ENCODE assay signal across 18 mouse cellular contexts in the genomic region with DNA sequence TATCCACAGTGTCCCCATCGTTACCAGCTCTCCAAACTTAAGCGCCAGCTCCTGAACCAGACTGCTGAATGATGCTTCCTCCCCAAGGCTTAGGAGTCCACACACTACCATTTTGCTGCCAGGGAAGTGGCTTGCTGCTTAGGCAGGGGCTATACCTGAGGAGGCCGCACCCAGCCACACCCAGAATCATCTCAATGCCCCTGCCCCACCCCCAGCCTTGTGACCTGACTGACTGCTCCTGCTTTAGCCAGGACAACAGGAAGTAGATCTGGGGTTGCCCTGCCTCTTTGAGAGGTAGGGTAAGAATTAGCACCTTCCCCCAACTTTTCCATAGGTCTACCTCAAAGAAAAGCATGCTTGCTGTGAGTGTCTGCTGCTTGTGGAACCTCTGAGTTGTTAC. TPM values are rescaled to one million over a fixed set of nuclear protein-coding genes. Genes with fewer than 3 reads are reported as not detected.
DNase-seq lines count a peak whose midpoint lies in the region; ATAC-seq and TF ChIP-seq lines count a peak whose summit lies in the region.
"Had no signal": no experiment of that assay in that cellular context is flagged by ENCODE, and none has a peak within 500 bp of the region (broad histone marks: within the 10 kb centered on the region; RNA-seq: fewer than 3 reads in every experiment).

No protein-coding gene starts in this region.

- peak overlapping the region; percentile 37; the same call in 1 of the 2 replicates for H3K27ac ChIP-seq in heart, embryonic 10.5 days
- H3K27ac ChIP-seq in embryonic facial prominence, embryonic 15.5 days (replicated peaks) = peak overlapping the region; percentile 97
- no peak overlapping the region for H3K27ac ChIP-seq in neural tube, embryonic 15.5 days (replicated peaks)
- H3K27ac ChIP-seq in thymus, adult 2 months (ENCODE audit: control insufficient read depth, insufficient read depth, low read length) = no peak overlapping the region

- peak overlapping the region; percentile 56 for H3K4me3 ChIP-seq in heart, embryonic 10.5 days
- no peak overlapping the region for H3K4me3 ChIP-seq in lung, adult 2 months (replicated peaks; ENCODE audit: extremely low read depth, low read depth, low read length)
- peak overlapping the region; percentile 86 for H3K4me3 ChIP-seq in embryonic facial prominence, embryonic 15.5 days (replicated peaks)
- H3K4me3 ChIP-seq in neural tube, embryonic 15.5 days (replicated peaks) = no peak overlapping the region
- H3K4me3 ChIP-seq in thymus, adult 2 months (ENCODE audit: control insufficient read depth, insufficient read depth, low read length) = no peak overlapping the region
- H3K4me3 ChIP-seq: forebrain, embryonic 12.5 days; megakaryocyte, embryonic 14.5 days; myocyte had no signal

- H3K36me3 ChIP-seq in heart, embryonic 10.5 days = peaks cover 19% of the 10 kb centered on the region
- H3K36me3 ChIP-seq in embryonic facial prominence, embryonic 15.5 days = peaks cover 13% of the 10 kb centered on the region
- peaks cover 2% of the 10 kb centered on the region; the same call in 1 of the 2 replicates for H3K36me3 ChIP-seq in neural tube, embryonic 15.5 days
- H3K36me3 ChIP-seq in thymus, adult 2 months (ENCODE audit: control insufficient read depth, insufficient read depth, low read length) = no peaks in the 10 kb centered on the region

- H3K9me3 ChIP-seq in heart, embryonic 10.5 days = no peaks in the 10 kb centered on the region
- no peaks in the 10 kb centered on the region for H3K9me3 ChIP-seq in embryonic facial prominence, embryonic 15.5 days (replicated peaks)
- no peaks in the 10 kb centered on the region for H3K9me3 ChIP-seq in neural tube, embryonic 15.5 days (replicated peaks)
- H3K9me3 ChIP-seq: forebrain, embryonic 12.5 days had no signal

- H3K4me2 ChIP-seq in embryonic facial prominence, embryonic 15.5 days (replicated peaks) = peak overlapping the region; percentile 80
- peak overlapping the region; percentile 15; the same call in 1 of the 2 replicates for H3K4me2 ChIP-seq in neural tube, embryonic 15.5 days

- H3K9ac ChIP-seq in embryonic facial prominence, embryonic 15.5 days = no peak overlapping the region
- no peak overlapping the region for H3K9ac ChIP-seq in neural tube, embryonic 15.5 days (replicated peaks)
- H3K9ac ChIP-seq: forebrain, embryonic 12.5 days had no signal

- 77% methylated on average over 3 of the region's 3 CpGs for WGBS in heart, embryonic 10.5 days
- WGBS in lung, adult 2 months = 75% methylated on average over 3 of the region's 3 CpGs
- WGBS in embryonic facial prominence, embryonic 15.5 days = 70% methylated on average over 3 of the region's 3 CpGs
- 93% methylated on average over 3 of the region's 3 CpGs for whole genome bisulfite sequencing in neural tube, embryonic 15.5 days
- 90% methylated on average over 3 of the region's 3 CpGs for WGBS in thymus, adult 2 months

- peaks cover 84% of the 10 kb centered on the region for H3K4me1 ChIP-seq in heart, embryonic 10.5 days
- H3K4me1 ChIP-seq in lung, adult 2 months (ENCODE audit: control insufficient read depth, insufficient read depth, low read length) = peaks cover 15% of the 10 kb centered on the region; the same call in 1 of the 2 replicates
- peaks cover 74% of the 10 kb centered on the region for H3K4me1 ChIP-seq in embryonic facial prominence, embryonic 15.5 days
- H3K4me1 ChIP-seq in neural tube, embryonic 15.5 days = peaks cover 72% of the 10 kb centered on the region
- H3K4me1 ChIP-seq in thymus, adult 2 months (replicated peaks; ENCODE audit: control insufficient read depth, insufficient read depth, low read length) = no peaks in the 10 kb centered on the region; the same call in 1 of the 2 replicates

- TF ChIP-seq CTCF in lung, adult 2 months (IDR thresholded peaks at IDR 0.05; ENCODE audit: insufficient read depth, low read length) = no peak
- no peak for TF ChIP-seq CTCF in thymus, adult 2 months (IDR thresholded peaks at IDR 0.05; ENCODE audit: borderline replicate concordance, control insufficient read depth, extremely low read depth, insufficient read depth, low read length, poor library complexity)

- no peak for TF ChIP-seq POLR2A in lung, adult 2 months (IDR thresholded peaks at IDR 0.05; ENCODE audit: borderline replicate concordance, extremely low read depth, low read depth, low read length)
- no peak for TF ChIP-seq POLR2A in thymus, adult 2 months (IDR thresholded peaks at IDR 0.05; ENCODE audit: control insufficient read depth, extremely low read depth, insufficient read depth, low read length, poor library complexity)

- ATAC-seq in embryonic facial prominence, embryonic 15.5 days (ENCODE audit: insufficient number of reproducible peaks, low FRiP score, low TSS enrichment, low read depth) = no peak
- ATAC-seq in neural tube, embryonic 15.5 days (ENCODE audit: low FRiP score) = no peak

- DNase-seq in heart, embryonic 10.5 days (ENCODE audit: low spot score) = no peak
- no peak for DNase-seq in heart, adult 18-20 months
- peak; percentile 25 for DNase-seq in lung, adult 2 months
- DNase-seq in lung, postnatal 14 days = no peak
- DNase-seq in thymus, adult 2 months = no peak
- DNase-seq in right cerebral cortex, postnatal 14 days = no peak
- DNase-seq: adrenal gland, adult 8-10 months; gastrocnemius, postnatal 25 days; kidney, postnatal 25 days; layer of hippocampus, postnatal 36 days; spleen, adult 18-20 months had no signal

- H3K27me3 ChIP-seq in heart, embryonic 10.5 days (ENCODE audit: insufficient read depth, poor library complexity, severe bottlenecking) = no peaks in the 10 kb centered on the region
- no peaks in the 10 kb centered on the region for H3K27me3 ChIP-seq in embryonic facial prominence, embryonic 15.5 days
- no peaks in the 10 kb centered on the region for H3K27me3 ChIP-seq in neural tube, embryonic 15.5 days (replicated peaks)
- H3K27me3 ChIP-seq in thymus, adult 2 months (ENCODE audit: control insufficient read depth, insufficient read depth, low read length) = peaks cover 6% of the 10 kb centered on the region; the same call in 1 of the 2 replicates

RNA-seq across cellular contexts. Expression of a gene that starts 4.7 kb away (rescaled TPM):
- 24.5 and 25.3 TPM in 2 replicates for polyA plus RNA-seq in heart, embryonic 10.5 days (2016; fragmentation: Nextera tagmentation; extraction: Ambion mirVana)
- total RNA-seq in heart, adult 18-20 months (2021) = 1 to 10 TPM; 6.8 to 8.3 TPM
- 43.9 and 50.5 TPM in 2 replicates for polyA plus RNA-seq in lung, adult 2 months (2012; rRNA removed)
- polyA plus RNA-seq in embryonic facial prominence, embryonic 15.5 days (2015; fragmentation: Nextera tagmentation; extraction: Ambion mirVana) = 50.7 and 53.3 TPM in 2 replicates
- 12.0 and 14.4 TPM in 2 replicates for polyA plus RNA-seq in neural tube, embryonic 15.5 days (2015; fragmentation: Nextera tagmentation; extraction: Ambion mirVana)
- 3.3 and 3.8 TPM in 2 replicates for polyA plus RNA-seq in thymus, adult 2 months (2012; rRNA removed)

RNA-seq across cellular contexts. Expression of a gene that starts 55.5 kb away (rescaled TPM):
- not detected in 2 replicates for polyA plus RNA-seq in heart, embryonic 10.5 days (2016; fragmentation: Nextera tagmentation; extraction: Ambion mirVana)
- not detected for total RNA-seq in heart, adult 18-20 months (2021)
- 27.9 TPM in 1 of 2 replicates, not detected in the other for polyA plus RNA-seq in lung, adult 2 months (2012; rRNA removed)
- 11.1 and 11.2 TPM in 2 replicates for polyA plus RNA-seq in embryonic facial prominence, embryonic 15.5 days (2015; fragmentation: Nextera tagmentation; extraction: Ambion mirVana)
- 0.23 and 0.68 TPM in 2 replicates for polyA plus RNA-seq in neural tube, embryonic 15.5 days (2015; fragmentation: Nextera tagmentation; extraction: Ambion mirVana)
- polyA plus RNA-seq in thymus, adult 2 months (2012; rRNA removed) = 0.45 and 0.59 TPM in 2 replicates
- total RNA-seq: gastrocnemius, postnatal 25 days; hematopoietic stem cell, adult 5-6 weeks had no signal
- polyA plus RNA-seq: forebrain, embryonic 12.5 days; liver, embryonic 11.5 days had no signal

Comparison
In these comparisons a context has a peak if more than half of its experiments do, and no peak if none do; other contexts are left out.
1. H3K27ac ChIP-seq: peak in heart, embryonic 10.5 days (single experiment) and embryonic facial prominence, embryonic 15.5 days (single experiment); none in neural tube, embryonic 15.5 days (single experiment) and thymus, adult 2 months (single experiment).
2. H3K4me3 ChIP-seq: peak in heart, embryonic 10.5 days (single experiment) and embryonic facial prominence, embryonic 15.5 days (single experiment); none in lung, adult 2 months (single experiment), neural tube, embryonic 15.5 days (single experiment) and thymus, adult 2 months (single experiment).